Comparison of ENCODE assay signal across 11 mouse cellular contexts in the genomic region with DNA sequence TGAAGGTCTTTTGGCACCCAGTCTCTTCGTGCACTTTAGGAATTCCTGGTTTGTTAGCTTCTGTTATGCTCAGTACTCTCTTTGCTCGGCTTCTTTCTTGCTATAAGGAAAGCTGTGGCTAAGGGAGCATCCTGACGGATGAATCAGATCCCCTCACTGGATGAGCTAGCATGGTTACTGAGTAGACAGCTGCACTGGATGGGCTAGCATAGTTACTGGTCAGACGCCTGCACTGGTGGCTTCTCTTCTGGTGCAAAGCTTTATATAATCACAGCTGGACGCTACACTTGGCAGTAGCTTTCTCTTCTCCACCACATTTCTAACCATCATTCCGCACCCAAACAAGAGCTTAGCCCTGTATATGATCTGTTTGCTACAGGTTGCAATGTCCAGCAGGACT.
"Had no signal": no experiment of that assay in that cellular context is flagged by ENCODE, and none has a peak within 500 bp of the region (broad histone marks: within the 10 kb centered on the region; RNA-seq: fewer than 3 reads in every experiment).

No protein-coding gene starts in this region.

- H3K4me1 ChIP-seq: liver, embryonic 13.5 days had no signal

- H3K27me3 ChIP-seq: neural tube, embryonic 13.5 days had no signal

- H3K36me3 ChIP-seq: liver, embryonic 13.5 days; neural tube, embryonic 13.5 days had no signal

- H3K4me3 ChIP-seq: left cerebral cortex, adult 2 months; liver, embryonic 13.5 days; neural tube, embryonic 13.5 days had no signal

- DNase-seq: kidney, postnatal 25 days; layer of hippocampus, postnatal 36 days; liver, embryonic 13.5 days; lung, adult 2 months; lung, postnatal 14 days; lung, postnatal 4 days; midbrain, embryonic 14.5 days; thymus, adult 18-20 months; thymus, postnatal 36 days had no signal

- H3K27ac ChIP-seq: left cerebral cortex, adult 2 months; liver, embryonic 13.5 days; neural tube, embryonic 13.5 days had no signal
